Mouse (Mus musculus) megakaryocyte-erythroid progenitor cell, adult 5-6 weeks (primary cell): Measurements from ENCODE around the gene Sema4d. TPM values are rescaled to one million over a fixed set of nuclear protein-coding genes. Genes with fewer than 3 reads are reported as not detected.

Experiments
- ATAC-seq: replicated peaks from 2 replicates; pipeline ENCODE4 v1.8.0; 2016; ENCODE audit warnings: mild to moderate bottlenecking, inconsistent platforms; ENCODE audit not compliant: severe bottlenecking, poor library complexity, low FRiP score, low TSS enrichment
- total RNA-seq, 2 experiments: library from RNA; stranded (forward) in 1 of 2; stranded (reverse) in 1 of 2; fragments of 200-1000, 215-1000 nt in 1 of 2; fragments of >200 nt in 1 of 2; fragmentation: Nextera tagmentation in 1 of 2; gene quantifications; 2 replicates each; pipeline ENCODE4 v1.2.3; 2014 to 2017

Sema4d gene
- total RNA-seq, 2 experiments from 2014 or later = 18.0 to 38.5 TPM

GRCm38 (mm10) chr13:51758428-51758827, 35.1 kb downstream of the Sema4d start:
- ATAC-seq = no peak

- ATAC-seq = no peak
Measured at GRCm38 (mm10) chr13:51757099-51757498, 36.4 kb downstream of the Sema4d start.

GRCm38 (mm10) chr13:51756563-51756962, 37.0 kb downstream of the Sema4d start:
- ATAC-seq = peak; percentile 85

- ATAC-seq = no peak
Measured at GRCm38 (mm10) chr13:51756019-51756418, 37.5 kb downstream of the Sema4d start.

GRCm38 (mm10) chr13:51755584-51755983, 38.0 kb downstream of the Sema4d start:
- no peak for ATAC-seq

- ATAC-seq = no peak
Measured at GRCm38 (mm10) chr13:51754559-51755126, 38.9 kb downstream of the Sema4d start.

GRCm38 (mm10) chr13:51753802-51754444, 39.6 kb downstream of the Sema4d start:
- ATAC-seq = no peak

- no peak for ATAC-seq
Measured at GRCm38 (mm10) chr13:51753168-51753465, 40.4 kb downstream of the Sema4d start.

GRCm38 (mm10) chr13:51752346-51753167, 41.0 kb downstream of the Sema4d start:
- ATAC-seq = no peak

GRCm38 (mm10) chr13:51749578-51750345, 43.8 kb downstream of the Sema4d start:
- ATAC-seq = no peak

GRCm38 (mm10) chr13:51748009-51748552, 45.5 kb downstream of the Sema4d start:
- ATAC-seq = peak; percentile 90

GRCm38 (mm10) chr13:51747069-51747468, 46.5 kb downstream of the Sema4d start:
- ATAC-seq = no peak

GRCm38 (mm10) chr13:51745862-51746261, 47.7 kb downstream of the Sema4d start:
- peak; percentile 45 for ATAC-seq

- no peak for ATAC-seq
Measured at GRCm38 (mm10) chr13:51743855-51744254, 49.7 kb downstream of the Sema4d start.

- 0 out of 2 replicates have a peak, but pooled peaks have one; percentile 6 for ATAC-seq
Measured at GRCm38 (mm10) chr13:51742551-51743052, 50.9 kb downstream of the Sema4d start.

GRCm38 (mm10) chr13:51740776-51741175, 52.8 kb downstream of the Sema4d start:
- no peak for ATAC-seq

GRCm38 (mm10) chr13:51739713-51740112, 53.8 kb downstream of the Sema4d start:
- ATAC-seq = no peak

- no peak for ATAC-seq
Measured at GRCm38 (mm10) chr13:51738531-51739117, 54.9 kb downstream of the Sema4d start.

GRCm38 (mm10) chr13:51737949-51738513, 55.5 kb downstream of the Sema4d start:
- ATAC-seq = peak; percentile 88
